Mouse (Mus musculus) thymus, postnatal 14 days (tissue): ENCODE data around the gene Kmo.

ENCODE experiments used
- DNase-seq: peaks from one replicate; pipeline ENCODE4 v3.0.0; 2021

The Kmo gene

GRCm38 (mm10) chr1:175632470-175632869 lies 12.3 kb downstream of the Kmo start:
- DNase-seq = no peak

- DNase-seq = peak; percentile 23
Measured at GRCm38 (mm10) chr1:175637677-175638076, 17.5 kb downstream of the Kmo start.

- no peak for DNase-seq
Measured at GRCm38 (mm10) chr1:175639072-175639471, 18.9 kb downstream of the Kmo start.

GRCm38 (mm10) chr1:175640435-175641150 lies 20.4 kb downstream of the Kmo start:
- peak; percentile 67 for DNase-seq

- no peak for DNase-seq
Measured at GRCm38 (mm10) chr1:175643496-175644265, 23.5 kb downstream of the Kmo start.

GRCm38 (mm10) chr1:175646952-175647351 lies 26.8 kb downstream of the Kmo start:
- DNase-seq = no peak

- DNase-seq = no peak
Measured at GRCm38 (mm10) chr1:175648615-175649014, 28.4 kb downstream of the Kmo start.

GRCm38 (mm10) chr1:175659900-175660299 lies 39.7 kb downstream of the Kmo start:
- DNase-seq = no peak

GRCm38 (mm10) chr1:175668666-175669405 lies 48.7 kb downstream of the Kmo start:
- DNase-seq = peak; percentile 55

- no peak for DNase-seq
Measured at GRCm38 (mm10) chr1:175669456-175669855, 49.3 kb downstream of the Kmo start.

- no peak for DNase-seq
Measured at GRCm38 (mm10) chr1:175670042-175670441, 49.9 kb downstream of the Kmo start.

- DNase-seq = no peak
Measured at GRCm38 (mm10) chr1:175671626-175672025, 51.4 kb downstream of the Kmo start.

- no peak for DNase-seq
Measured at GRCm38 (mm10) chr1:175673563-175674325, 53.6 kb downstream of the Kmo start.

- DNase-seq = no peak
Measured at GRCm38 (mm10) chr1:175675116-175675515, 54.9 kb downstream of the Kmo start.

GRCm38 (mm10) chr1:175677459-175677858 lies 57.3 kb downstream of the Kmo start:
- DNase-seq = no peak

- no peak for DNase-seq
Measured at GRCm38 (mm10) chr1:175680995-175681394, 60.8 kb downstream of the Kmo start.

GRCm38 (mm10) chr1:175691686-175692245 lies 71.6 kb downstream of the Kmo start:
- no peak for DNase-seq

- DNase-seq = peak; percentile 99
Measured at GRCm38 (mm10) chr1:175692246-175692996, 72.2 kb downstream of the Kmo start, which contains the start of the genes Opn3 and Chml. TSS of gene Opn3 (minus strand) at chr1:175692776. TSS of gene Chml (minus strand) at chr1:175692901.

GRCm38 (mm10) chr1:175692997-175693361 lies 72.8 kb downstream of the Kmo start:
- DNase-seq = no peak

- DNase-seq = peak; percentile 34
Measured at GRCm38 (mm10) chr1:175693429-175693960, 73.3 kb downstream of the Kmo start.

- DNase-seq = no peak
Measured at GRCm38 (mm10) chr1:175698293-175698692, 78.1 kb downstream of the Kmo start, which contains the start of gene Wdr64. TSS of gene Wdr64 (plus strand) at chr1:175698593.
